Comparison of ENCODE assay signal across 33 mouse cellular contexts in genomic region chr14:86229755-86230154, GRCm38 (mm10).
"Had no signal": no experiment of that assay in that cellular context is flagged by ENCODE, and none has a peak within 500 bp of the region (broad histone marks: within the 10 kb centered on the region; RNA-seq: fewer than 3 reads in every experiment).

No protein-coding gene starts in this region.

- H3K4me1 ChIP-seq: heart, embryonic 12.5 days; heart, embryonic 13.5 days; heart, embryonic 15.5 days; hindbrain, embryonic 10.5 days; hindbrain, embryonic 13.5 days; hindbrain, embryonic 15.5 days; intestine, embryonic 15.5 days; kidney, embryonic 15.5 days had no signal

- ATAC-seq: hindbrain, embryonic 16.5 days; hindbrain, postnatal 0 days; intestine, embryonic 15.5 days; intestine, embryonic 16.5 days; intestine, postnatal 0 days had no signal

- H3K27me3 ChIP-seq: heart, embryonic 12.5 days; heart, embryonic 13.5 days; heart, embryonic 15.5 days; hindbrain, embryonic 13.5 days; hindbrain, embryonic 15.5 days; intestine, embryonic 15.5 days; kidney, embryonic 15.5 days had no signal

- H3K9ac ChIP-seq: heart, embryonic 12.5 days; heart, embryonic 13.5 days; heart, embryonic 15.5 days; hindbrain, embryonic 13.5 days; hindbrain, embryonic 14.5 days; hindbrain, embryonic 15.5 days; intestine, embryonic 15.5 days; kidney, embryonic 15.5 days had no signal

- H3K4me2 ChIP-seq: heart, embryonic 11.5 days; heart, embryonic 12.5 days; heart, embryonic 13.5 days; heart, embryonic 15.5 days; hindbrain, embryonic 13.5 days; hindbrain, embryonic 14.5 days; hindbrain, embryonic 15.5 days; intestine, embryonic 15.5 days; kidney, embryonic 15.5 days had no signal

- DNase-seq: heart, postnatal 10 days; heart, postnatal 14 days; heart, postnatal 36 days; heart, postnatal 4 days; kidney, adult 11 months; kidney, adult 18-20 months; kidney, adult 2 months; kidney, adult 8-10 months; kidney, adult 9 months; kidney, postnatal 10 days; kidney, postnatal 14 days; kidney, postnatal 25 days; kidney, postnatal 36 days; kidney, postnatal 4 days; layer of hippocampus, adult 9-11 months; layer of hippocampus, postnatal 36 days had no signal

- H3K27ac ChIP-seq: heart, embryonic 13.5 days; heart, embryonic 15.5 days; hindbrain, embryonic 10.5 days; hindbrain, embryonic 13.5 days; hindbrain, embryonic 14.5 days; hindbrain, embryonic 15.5 days; hindbrain, postnatal 0 days; intestine, embryonic 15.5 days; kidney, embryonic 15.5 days; kidney, postnatal 0 days; layer of hippocampus, adult 2 months; left cerebral cortex, adult 2 months had no signal

- H3K9me3 ChIP-seq: heart, embryonic 12.5 days; heart, embryonic 13.5 days; heart, embryonic 15.5 days; hindbrain, embryonic 10.5 days; hindbrain, embryonic 13.5 days; hindbrain, embryonic 15.5 days; intestine, embryonic 15.5 days; kidney, embryonic 15.5 days had no signal

- H3K4me3 ChIP-seq: heart, embryonic 12.5 days; heart, embryonic 13.5 days; heart, embryonic 15.5 days; hindbrain, embryonic 10.5 days; hindbrain, embryonic 13.5 days; hindbrain, embryonic 15.5 days; intestine, embryonic 15.5 days; kidney, embryonic 15.5 days; layer of hippocampus, adult 2 months; left cerebral cortex, adult 2 months had no signal

- H3K36me3 ChIP-seq: heart, embryonic 12.5 days; heart, embryonic 13.5 days; heart, embryonic 15.5 days; hindbrain, embryonic 10.5 days; hindbrain, embryonic 13.5 days; hindbrain, embryonic 15.5 days; intestine, embryonic 15.5 days; kidney, embryonic 15.5 days had no signal
